Mouse (Mus musculus) forebrain, postnatal 0 days (tissue): ENCODE data around the gene Zdhhc25. TPM values are rescaled to one million over a fixed set of nuclear protein-coding genes. Genes with fewer than 3 reads are reported as not detected.

Source experiments
- ATAC-seq: fragments of 200-750 bp; cut with Nextera tagmentation; 2 replicates; pipeline ENCODE4 v1.8.0; 2017; ENCODE audit warnings: mild to moderate bottlenecking, moderate library complexity
- DNase-seq: peaks from one replicate; pipeline ENCODE4 v3.0.0-alpha.2; 2015
- H3K27ac ChIP-seq: fragments of 300-500 bp; sonication (generic); 2 replicates; pipeline ENCODE4 v1.5.1; 2014; ENCODE audit warnings: low read depth, mild to moderate bottlenecking, antibody characterized with exemption, low read length, moderate library complexity, mixed read lengths
- H3K27me3 ChIP-seq: fragments of 300-500 bp; sonication (generic); 2 replicates; pipeline ENCODE4 v1.6.1; 2014; ENCODE audit warnings: mild to moderate bottlenecking, low read length, mixed read lengths; ENCODE audit not compliant: insufficient read depth
- H3K36me3 ChIP-seq: fragments of 300-500 bp; sonication (generic); 2 replicates; pipeline ENCODE4 v1.6.1; 2014; ENCODE audit warnings: mild to moderate bottlenecking, moderate library complexity; ENCODE audit not compliant: insufficient read depth
- H3K4me1 ChIP-seq: fragments of 300-500 bp; sonication (generic); 2 replicates; pipeline ENCODE4 v1.6.1; 2014; ENCODE audit warnings: antibody characterized with exemption; ENCODE audit not compliant: insufficient read depth
- H3K4me2 ChIP-seq: fragments of 300-500 bp; sonication (generic); 2 replicates; pipeline ENCODE4 v1.6.1; 2014; ENCODE audit warnings: low read depth, mild to moderate bottlenecking, moderate library complexity
- H3K4me3 ChIP-seq: fragments of 300-500 bp; sonication (generic); 2 replicates; pipeline ENCODE4 v1.5.1; 2014; ENCODE audit warnings: low read depth, low read length, mixed read lengths
- H3K9ac ChIP-seq: fragments of 300-500 bp; sonication (generic); 2 replicates; pipeline ENCODE4 v1.6.1; 2014; ENCODE audit warnings: mild to moderate bottlenecking
- H3K9me3 ChIP-seq: fragments of 300-500 bp; sonication (generic); 2 replicates; pipeline ENCODE4 v1.6.1; 2016; ENCODE audit warnings: low read length
- CTCF ChIP-seq: sonication (generic); IDR thresholded peaks from 2 replicates; pipeline ENCODE4 v1.5.1; 2016; ENCODE audit warnings: antibody characterized with exemption, control low read depth, low read depth
- WGBS: fragments of 180-500 bp; shearing (Covaris S2); extraction: QIAGEN DNeasy Blood & Tissue Kit; methylation state at CpG from one replicate; pipeline ENCODE4 v1.1.7; 2014; 5-methylcytosine and 5-hydroxymethylcytosine counted together
- polyA plus RNA-seq: library from polyadenylated mRNA; unstranded; fragments of >200 nt; fragmentation: Nextera tagmentation; extraction: Ambion mirVana; gene quantifications from 2 replicates; pipeline ENCODE4 v1.2.1, GENCODE M21; 2015
- total RNA-seq: library from RNA; depleted of rRNA; stranded (reverse); fragments of >200 nt; gene quantifications from 2 replicates; pipeline ENCODE4 v1.2.3, GENCODE M21; 2014; rRNA removed

Zdhhc25 gene
- not detected in 2 replicates for total RNA-seq
- not detected in 2 replicates for polyA plus RNA-seq

- no peak for ATAC-seq
- H3K9ac ChIP-seq: no peak within 1 kb of the TSS
- no peak within 1 kb of the TSS for H3K27ac ChIP-seq
- no peak within 1 kb of the TSS for H3K4me2 ChIP-seq
- 0 out of 2 replicates have a peak, but pooled peaks cover 3% of the 10 kb centered on the region for H3K9me3 ChIP-seq
- H3K4me1 ChIP-seq: no peaks in the 10 kb centered on the region
- H3K4me3 ChIP-seq: no peak within 1 kb of the TSS
- H3K27me3 ChIP-seq: no peaks in the 10 kb centered on the region
- 93% methylated on average over 4 of the region's 4 CpGs for WGBS
- no peak for DNase-seq
- TF ChIP-seq CTCF: no peak
- no peaks in the 10 kb centered on the region for H3K36me3 ChIP-seq
These were observed at the start of gene Zdhhc25 for GRCm38 (mm10) chr15:88600002-88600401. Gene Zdhhc25, plus strand, starts transcription at chr15:88600302.

DNA sequence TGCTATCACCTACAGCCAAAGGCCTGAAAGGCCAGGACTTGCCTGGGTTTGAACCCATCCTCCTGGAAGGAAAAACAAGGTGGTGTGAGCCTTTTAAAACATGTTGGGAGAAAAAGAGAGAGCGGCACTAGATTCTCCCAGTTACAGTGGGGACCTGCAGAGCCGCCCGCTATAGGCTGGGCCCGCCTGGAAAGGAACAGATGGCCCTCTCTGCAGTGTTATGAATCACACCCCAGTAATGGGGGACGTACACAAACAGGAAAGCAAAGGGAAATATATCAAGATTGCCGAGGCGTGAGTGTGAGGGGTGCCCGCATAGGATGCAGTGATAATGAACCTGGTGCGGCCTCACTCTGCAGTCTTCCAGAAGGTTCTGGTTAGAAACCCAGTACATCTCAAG is 47.2 kb upstream of the Zdhhc25 start:
- no peak for ATAC-seq
- Histone ChIP-seq H3K27ac (no peak overlapping the region), H3K4me2 (no peak overlapping the region), H3K4me1 (no peaks in the 10 kb centered on the region), H3K9ac (no peak overlapping the region), H3K9me3 (no peaks in the 10 kb centered on the region), H3K4me3 (no peak overlapping the region), H3K27me3 (no peaks in the 10 kb centered on the region), H3K36me3 (no peaks in the 10 kb centered on the region)
- WGBS: 66% methylated on average over 9 of the region's 9 CpGs
- TF ChIP-seq CTCF: no peak
- no peak for DNase-seq

DNA sequence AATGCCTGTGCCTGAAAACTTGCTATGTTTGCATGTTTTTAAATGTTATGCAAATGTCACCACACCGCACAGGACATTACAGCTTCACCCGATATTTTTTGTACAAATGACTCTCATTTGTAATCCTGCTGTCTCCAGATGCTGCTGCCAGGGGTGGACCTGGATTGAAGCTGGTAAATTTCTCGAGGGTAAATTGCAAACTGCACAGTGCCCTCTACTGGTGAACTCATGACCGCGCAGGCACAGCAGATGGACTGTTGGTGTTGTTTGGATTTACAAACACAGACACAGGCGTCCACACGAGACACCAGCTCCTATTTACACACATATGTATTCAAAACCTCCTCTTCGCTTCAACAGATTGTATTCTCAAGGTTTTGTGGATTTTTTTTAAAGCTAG is 44.6 kb upstream of the Zdhhc25 start:
- peaks cover 3% of the 10 kb centered on the region; the same call in 1 of the 2 replicates for H3K4me1 ChIP-seq
- H3K36me3 ChIP-seq: no peaks in the 10 kb centered on the region
- peak; percentile 74 for DNase-seq

DNA sequence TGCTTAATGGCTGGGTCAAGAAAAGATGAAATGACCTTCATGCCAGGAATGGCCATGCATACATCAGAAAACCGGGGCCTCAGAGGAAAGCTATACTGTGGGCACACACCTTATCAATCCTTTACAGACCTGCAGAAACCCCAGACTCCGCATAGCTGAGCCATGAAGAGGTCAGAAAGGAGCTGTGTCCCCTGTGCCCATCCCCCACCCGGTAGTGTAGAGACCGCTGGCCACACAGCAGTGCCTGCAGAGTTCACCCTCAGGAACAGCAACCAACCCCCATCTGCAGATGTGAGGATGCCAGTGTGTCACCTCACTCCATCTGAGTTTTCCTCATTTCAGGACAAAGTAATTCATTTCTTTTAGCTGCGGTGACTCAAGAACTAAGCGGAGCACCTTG is 39.5 kb upstream of the Zdhhc25 start:
- no peaks in the 10 kb centered on the region for H3K9me3 ChIP-seq

More for the DNA sequence above, 44.6 kb upstream of the Zdhhc25 start:
- WGBS: 13% methylated on average over 8 of the region's 8 CpGs
- H3K4me2 ChIP-seq: no peak overlapping the region
- peak; percentile 81 for TF ChIP-seq CTCF
- 0 out of 2 replicates have a peak, but pooled peaks have one; percentile 10 for ATAC-seq
- H3K4me3 ChIP-seq: no peak overlapping the region
- H3K27me3 ChIP-seq: no peaks in the 10 kb centered on the region
- no peaks in the 10 kb centered on the region for H3K9me3 ChIP-seq
- H3K27ac ChIP-seq: no peak overlapping the region
- no peak overlapping the region for H3K9ac ChIP-seq

GRCm38 (mm10) chr15:88561058-88561730 is 38.9 kb upstream of the Zdhhc25 start:
- no peak overlapping the region for H3K9ac ChIP-seq
- ATAC-seq (peak; percentile 38; the same call in 1 of the 2 replicates), DNase-seq (peak; percentile 55)
- peak overlapping the region; percentile 13; the same call in 1 of the 2 replicates for H3K4me3 ChIP-seq
- peak; percentile 53 for TF ChIP-seq CTCF
- H3K4me1 ChIP-seq: peaks cover 15% of the 10 kb centered on the region; the same call in 1 of the 2 replicates
- 7% methylated on average over 22 of the region's 22 CpGs for WGBS
- H3K27me3 ChIP-seq: no peaks in the 10 kb centered on the region
- no peak overlapping the region for H3K27ac ChIP-seq
- no peaks in the 10 kb centered on the region for H3K36me3 ChIP-seq
- no peaks in the 10 kb centered on the region for H3K9me3 ChIP-seq
- H3K4me2 ChIP-seq: peak overlapping the region; percentile 42

More for the DNA sequence above, 39.5 kb upstream of the Zdhhc25 start:
- TF ChIP-seq CTCF: no peak
- ATAC-seq (no peak), DNase-seq (no peak)
- 65% methylated on average over 6 of the region's 6 CpGs for WGBS
- Histone ChIP-seq H3K36me3 (no peaks in the 10 kb centered on the region), H3K4me1 (peaks cover 15% of the 10 kb centered on the region; the same call in 1 of the 2 replicates), H3K4me2 (peak overlapping the region; percentile 42; the same call in 1 of the 2 replicates), H3K27me3 (no peaks in the 10 kb centered on the region), H3K27ac (no peak overlapping the region), H3K4me3 (no peak overlapping the region), H3K9ac (no peak overlapping the region)

- Histone ChIP-seq H3K36me3 (no peaks in the 10 kb centered on the region), H3K27me3 (no peaks in the 10 kb centered on the region), H3K9ac (no peak overlapping the region), H3K27ac (no peak overlapping the region), H3K9me3 (no peaks in the 10 kb centered on the region), H3K4me2 (no peak overlapping the region), H3K4me3 (no peak overlapping the region), H3K4me1 (peaks cover 12% of the 10 kb centered on the region; the same call in 1 of the 2 replicates)
- no peak for TF ChIP-seq CTCF
- WGBS: 79% methylated on average over 9 of the region's 9 CpGs
- ATAC-seq (no peak), DNase-seq (no peak)
These were observed 34.8 kb upstream of the Zdhhc25 start for GRCm38 (mm10) chr15:88565307-88565706.

DNA sequence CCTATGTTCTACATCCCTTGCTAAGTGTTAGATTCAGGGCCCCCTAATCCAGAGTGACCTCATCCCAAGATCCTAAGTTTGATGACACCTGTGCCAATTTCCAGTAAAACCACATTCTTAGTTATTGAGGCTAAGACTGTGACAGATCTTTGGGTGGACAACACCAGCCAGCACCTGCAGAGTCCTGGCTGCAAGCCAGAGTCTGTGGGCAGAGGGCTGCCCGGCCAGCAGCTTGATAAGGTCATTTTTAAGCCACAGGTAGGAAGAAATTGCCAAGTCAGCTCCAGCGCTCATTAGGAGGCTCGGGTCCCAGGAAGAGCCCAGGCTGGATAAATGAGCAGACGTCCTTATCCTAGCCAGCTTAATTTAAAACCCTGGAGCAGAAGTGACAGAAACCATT is 34.3 kb upstream of the Zdhhc25 start:
- TF ChIP-seq CTCF: no peak

More for the DNA sequence above, 34.3 kb upstream of the Zdhhc25 start:
- Histone ChIP-seq H3K9ac (no peak overlapping the region), H3K4me2 (no peak overlapping the region), H3K27ac (no peak overlapping the region), H3K4me1 (peaks cover 9% of the 10 kb centered on the region; the same call in 1 of the 2 replicates), H3K4me3 (no peak overlapping the region), H3K27me3 (no peaks in the 10 kb centered on the region), H3K9me3 (no peaks in the 10 kb centered on the region), H3K36me3 (no peaks in the 10 kb centered on the region)
- DNase-seq (no peak), ATAC-seq (no peak)
- 51% methylated on average over 4 of the region's 4 CpGs for WGBS
